Mouse (Mus musculus): Measurements from ENCODE around the gene Jpt2.

DNA sequence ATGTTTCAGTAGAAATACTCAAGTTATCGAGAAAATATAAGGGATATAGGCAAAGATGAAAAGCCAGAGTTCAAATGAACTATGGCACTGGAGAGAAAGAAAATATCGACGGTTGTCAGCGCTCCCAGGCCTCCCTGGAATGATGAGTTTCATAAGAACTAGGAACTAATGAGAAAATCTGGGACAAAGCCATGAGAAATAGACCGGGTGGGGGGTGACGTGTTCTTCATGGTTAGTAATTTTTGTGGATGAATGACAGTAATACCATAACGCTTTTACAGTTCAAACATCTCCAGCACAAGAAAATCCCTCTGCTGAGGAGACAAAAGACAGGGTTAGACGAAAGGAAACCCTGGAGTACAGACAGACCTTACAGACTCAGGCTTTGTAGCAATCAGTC lies 1.1 kb downstream of the Jpt2 start:
- TF ChIP-seq TAL1 (IDR thresholded peaks at IDR 0.05; ENCODE audit: low read length) (no peak), GATA1 (IDR thresholded peaks at IDR 0.05; ENCODE audit: low read length) (no peak)

Measured in erythroblast, embryonic 14.5 days (primary cell).